Mouse (Mus musculus) megakaryocyte, embryonic 14.5 days (primary cell): Measurements from ENCODE around the gene Zfp219. TPM values are rescaled to one million over a fixed set of nuclear protein-coding genes. Genes with fewer than 3 reads are reported as not detected.

ENCODE experiments used
- H3K27me3 ChIP-seq: replicated peaks from 2 replicates; pipeline ENCODE3; 2012; ENCODE audit warnings: inconsistent platforms
- H3K36me3 ChIP-seq: replicated peaks from 2 replicates; pipeline ENCODE3; 2012; ENCODE audit warnings: low read length, inconsistent platforms, mixed read lengths
- H3K4me1 ChIP-seq: 2 replicates; pipeline ENCODE4 v1.6.1; 2012; ENCODE audit warnings: inconsistent platforms
- H3K4me3 ChIP-seq: replicated peaks from 2 replicates; pipeline ENCODE3; 2012; ENCODE audit warnings: moderate library complexity, mild to moderate bottlenecking, inconsistent platforms
- H3K9me3 ChIP-seq: 2 replicates; pipeline ENCODE4 v1.6.1; 2012; ENCODE audit warnings: inconsistent platforms
- FLI1 ChIP-seq: IDR thresholded peaks from 2 replicates; pipeline ENCODE4 v1.6.1; 2012; ENCODE audit warnings: low read length, inconsistent platforms, mixed read lengths
- GATA1 ChIP-seq: IDR thresholded peaks from 3 replicates; pipeline ENCODE4 v1.6.1; 2012; ENCODE audit warnings: mixed read lengths, low read length, inconsistent platforms, borderline replicate concordance
- polyA plus RNA-seq: library from polyadenylated mRNA; stranded (reverse); fragments of >175 nt; gene quantifications from 2 replicates; pipeline ENCODE4 v1.2.3, GENCODE M21; 2012; ENCODE audit warnings: low replicate concordance; ENCODE audit not compliant: insufficient read depth

Gene Zfp219
- polyA plus RNA-seq, 1 experiment = 50.3 TPM

- Histone ChIP-seq H3K9me3 (no peaks in the 10 kb centered on the region), H3K4me3 (no peak overlapping the region), H3K27me3 (no peaks in the 10 kb centered on the region), H3K36me3 (peaks cover 84% of the 10 kb centered on the region), H3K4me1 (peaks cover 50% of the 10 kb centered on the region)
- no peak for TF ChIP-seq GATA1
- TF ChIP-seq FLI1 = no peak
Observed at GRCm38 (mm10) chr14:52005141-52005540, 15.4 kb downstream of the Zfp219 start.

- no peak for TF ChIP-seq GATA1
- no peak for TF ChIP-seq FLI1
- Histone ChIP-seq H3K4me1 (peaks cover 42% of the 10 kb centered on the region), H3K4me3 (no peak overlapping the region), H3K36me3 (peaks cover 82% of the 10 kb centered on the region), H3K27me3 (no peaks in the 10 kb centered on the region), H3K9me3 (no peaks in the 10 kb centered on the region)
Observed at GRCm38 (mm10) chr14:52003981-52004495, 16.5 kb downstream of the Zfp219 start.

DNA sequence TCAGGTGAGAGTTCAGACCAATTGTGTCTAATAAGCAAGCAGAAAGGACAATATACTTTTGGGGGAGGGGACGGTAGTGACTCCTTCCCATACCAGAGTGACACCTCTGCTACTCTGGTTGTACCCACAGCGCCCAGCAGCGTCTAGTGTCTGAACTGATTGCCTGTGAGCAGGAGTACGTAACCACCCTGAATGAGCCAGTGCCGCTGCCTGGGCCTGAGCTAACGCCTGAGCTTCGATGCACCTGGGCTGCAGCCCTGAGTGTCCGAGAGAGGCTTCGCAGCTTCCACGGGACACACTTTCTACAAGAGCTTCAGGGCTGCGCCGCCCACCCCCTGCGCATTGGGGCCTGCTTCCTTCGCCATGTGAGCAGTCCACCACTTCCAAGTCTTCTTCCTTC is 23.1 kb downstream of the Zfp219 start:
- H3K36me3 ChIP-seq = peaks cover 60% of the 10 kb centered on the region
- TF ChIP-seq FLI1 (no peak), GATA1 (no peak)
- H3K4me1 ChIP-seq = peaks cover 8% of the 10 kb centered on the region
- no peaks in the 10 kb centered on the region for H3K9me3 ChIP-seq
- no peak overlapping the region for H3K4me3 ChIP-seq
- no peaks in the 10 kb centered on the region for H3K27me3 ChIP-seq

GRCm38 (mm10) chr14:51996866-51997265 is 23.7 kb downstream of the Zfp219 start:
- no peaks in the 10 kb centered on the region for H3K27me3 ChIP-seq
- H3K36me3 ChIP-seq = peaks cover 56% of the 10 kb centered on the region
- TF ChIP-seq GATA1 (no peak), FLI1 (no peak)
- H3K4me1 ChIP-seq = peaks cover 8% of the 10 kb centered on the region
- no peaks in the 10 kb centered on the region for H3K9me3 ChIP-seq
- H3K4me3 ChIP-seq = no peak overlapping the region

DNA sequence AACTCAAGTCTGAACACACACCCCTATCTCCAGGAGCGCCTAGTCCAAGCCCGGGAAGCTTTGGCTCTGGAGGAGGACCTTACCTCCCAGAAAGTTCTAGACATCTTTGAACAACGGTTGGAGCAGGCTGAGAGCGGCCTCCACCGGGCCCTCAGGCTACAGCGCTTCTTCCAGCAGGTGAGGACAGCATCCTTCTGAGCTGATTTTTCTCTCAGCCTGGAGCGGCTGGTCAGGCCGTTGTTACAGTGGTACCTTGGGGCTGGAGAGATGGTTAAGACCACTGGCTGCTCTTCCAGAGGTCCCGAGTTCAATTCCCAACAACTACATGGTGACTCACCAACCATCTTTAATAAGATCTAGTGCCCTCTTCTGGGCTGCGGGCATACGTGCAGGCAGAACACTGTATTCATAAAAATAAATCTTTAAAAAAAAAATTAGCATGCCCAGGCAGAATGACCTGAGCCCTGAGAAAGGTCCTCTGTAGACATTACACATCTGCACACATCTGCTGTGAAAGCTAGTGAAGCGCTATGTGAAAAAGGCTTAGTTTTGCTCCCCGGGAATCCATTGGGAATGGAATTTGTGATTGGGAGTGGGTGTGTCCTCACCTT is 24.2 kb downstream of the Zfp219 start:
- H3K9me3 ChIP-seq = no peaks in the 10 kb centered on the region
- no peak for TF ChIP-seq FLI1
- no peak for TF ChIP-seq GATA1
- H3K36me3 ChIP-seq = peaks cover 60% of the 10 kb centered on the region
- H3K4me3 ChIP-seq = no peak overlapping the region
- no peaks in the 10 kb centered on the region for H3K27me3 ChIP-seq
- peaks cover 8% of the 10 kb centered on the region for H3K4me1 ChIP-seq

GRCm38 (mm10) chr14:51995219-51995871 is 25.2 kb downstream of the Zfp219 start:
- H3K4me3 ChIP-seq = no peak overlapping the region
- H3K9me3 ChIP-seq = no peaks in the 10 kb centered on the region
- TF ChIP-seq FLI1 = no peak
- no peak for TF ChIP-seq GATA1
- peaks cover 62% of the 10 kb centered on the region for H3K36me3 ChIP-seq
- no peaks in the 10 kb centered on the region for H3K27me3 ChIP-seq
- peaks cover 3% of the 10 kb centered on the region; the same call in 1 of the 2 replicates for H3K4me1 ChIP-seq

- Histone ChIP-seq H3K36me3 (peaks cover 55% of the 10 kb centered on the region), H3K4me1 (peaks cover 10% of the 10 kb centered on the region), H3K9me3 (no peaks in the 10 kb centered on the region), H3K27me3 (no peaks in the 10 kb centered on the region), H3K4me3 (no peak overlapping the region)
- TF ChIP-seq GATA1 (no peak), FLI1 (no peak)
Observed at GRCm38 (mm10) chr14:51994453-51994852, 26.1 kb downstream of the Zfp219 start.

DNA sequence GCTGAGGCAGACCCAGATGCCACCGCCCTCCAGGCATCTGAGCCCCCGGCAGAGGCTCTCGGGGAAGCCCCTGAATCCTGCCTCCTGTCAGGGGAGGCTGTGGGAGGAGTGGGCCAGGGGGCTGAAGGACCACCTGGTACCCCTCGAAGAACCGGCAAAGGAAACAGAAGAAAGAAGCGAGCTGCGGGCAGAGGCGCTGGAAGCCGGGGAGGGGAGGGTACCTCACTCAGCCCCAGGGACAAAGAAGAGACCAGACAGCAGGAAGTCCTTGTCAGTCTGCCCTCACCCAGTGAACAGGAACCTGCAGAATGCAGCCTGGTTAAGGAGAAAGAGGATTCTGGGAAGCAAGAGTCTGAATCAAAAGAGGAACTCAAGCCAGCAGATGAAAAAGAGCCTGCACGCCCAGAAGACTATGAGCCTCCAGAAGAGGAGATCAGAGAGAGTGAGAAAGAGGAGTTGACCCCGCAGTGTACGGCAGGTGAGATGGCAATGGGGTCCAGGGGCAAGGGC is 31.0 kb downstream of the Zfp219 start:
- peaks cover 44% of the 10 kb centered on the region for H3K4me1 ChIP-seq
- H3K4me3 ChIP-seq = no peak overlapping the region
- peaks cover 17% of the 10 kb centered on the region for H3K27me3 ChIP-seq
- TF ChIP-seq FLI1 (no peak), GATA1 (no peak)
- no peaks in the 10 kb centered on the region for H3K9me3 ChIP-seq
- H3K36me3 ChIP-seq = peaks cover 27% of the 10 kb centered on the region

GRCm38 (mm10) chr14:51988731-51989130 is 31.8 kb downstream of the Zfp219 start:
- Histone ChIP-seq H3K4me1 (peaks cover 51% of the 10 kb centered on the region), H3K4me3 (no peak overlapping the region), H3K9me3 (no peaks in the 10 kb centered on the region), H3K36me3 (peaks cover 23% of the 10 kb centered on the region), H3K27me3 (peaks cover 24% of the 10 kb centered on the region)
- TF ChIP-seq GATA1 = no peak
- TF ChIP-seq FLI1 = no peak

DNA sequence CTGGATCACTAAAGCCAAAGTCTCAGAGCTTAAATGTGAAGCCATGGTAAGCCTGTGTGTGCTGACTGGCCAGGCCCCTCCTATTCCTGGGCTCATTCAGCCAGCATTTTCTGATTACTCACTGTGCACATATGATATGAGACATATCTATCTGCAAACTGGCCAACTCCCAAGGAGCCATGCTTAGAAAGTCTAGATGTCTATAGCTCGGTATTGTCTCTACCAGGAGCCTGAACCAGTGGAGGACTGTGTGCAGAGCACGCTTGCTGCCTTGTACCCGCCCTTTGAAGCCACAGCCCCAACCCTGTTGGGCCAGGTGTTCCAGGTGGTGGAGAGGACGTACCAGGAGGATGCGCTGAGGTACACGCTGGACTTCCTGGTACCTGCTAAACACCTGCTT is 33.4 kb downstream of the Zfp219 start:
- H3K9me3 ChIP-seq = no peaks in the 10 kb centered on the region
- H3K27me3 ChIP-seq = peaks cover 30% of the 10 kb centered on the region
- H3K4me1 ChIP-seq = peaks cover 55% of the 10 kb centered on the region
- TF ChIP-seq GATA1 (no peak), FLI1 (no peak)
- H3K4me3 ChIP-seq = no peak overlapping the region
- H3K36me3 ChIP-seq = peaks cover 18% of the 10 kb centered on the region
